In genomic region chr5:104022558-104022957, GRCm38 (mm10) we compare ENCODE assay signal across 9 mouse cellular contexts. TPM values are rescaled to one million over a fixed set of nuclear protein-coding genes. Genes with fewer than 3 reads are reported as not detected.
DNase-seq lines count a peak whose midpoint lies in the region; ATAC-seq and TF ChIP-seq lines count a peak whose summit lies in the region.
"Had no signal": no experiment of that assay in that cellular context is flagged by ENCODE, and none has a peak within 500 bp of the region (broad histone marks: within the 10 kb centered on the region; RNA-seq: fewer than 3 reads in every experiment).

No protein-coding gene starts in this region.

- no peak overlapping the region for H3K27ac ChIP-seq in lung, embryonic 14.5 days (ENCODE audit: low read depth)
- 0 out of 2 replicates have a peak overlapping the region, but pooled peaks have one; percentile 81 for H3K27ac ChIP-seq in forebrain, embryonic 10.5 days
- no peak overlapping the region for H3K27ac ChIP-seq in limb, embryonic 11.5 days (replicated peaks; ENCODE audit: low read depth, low read length)
- peak overlapping the region; percentile 79; the same call in 1 of the 2 replicates for H3K27ac ChIP-seq in neural tube, embryonic 15.5 days (replicated peaks)

- no peaks in the 10 kb centered on the region for H3K27me3 ChIP-seq in lung, embryonic 14.5 days (ENCODE audit: insufficient read depth, low read length)
- peaks cover 50% of the 10 kb centered on the region for H3K27me3 ChIP-seq in forebrain, embryonic 10.5 days (ENCODE audit: poor library complexity, severe bottlenecking)
- H3K27me3 ChIP-seq in limb, embryonic 11.5 days (ENCODE audit: control insufficient read depth, insufficient read depth, low read length), result no peaks in the 10 kb centered on the region
- 0 out of 2 replicates have a peak, but pooled peaks cover 4% of the 10 kb centered on the region for H3K27me3 ChIP-seq in neural tube, embryonic 15.5 days (replicated peaks)

- TF ChIP-seq CTCF in lung, embryonic 14.5 days (IDR thresholded peaks at IDR 0.05; ENCODE audit: low read depth), result no peak

- WGBS in lung, embryonic 14.5 days, result 47% methylated on average over 5 of the region's 5 CpGs
- 39% methylated on average over 5 of the region's 5 CpGs for whole genome bisulfite sequencing in forebrain, embryonic 10.5 days
- WGBS in limb, embryonic 11.5 days, result 28% methylated on average over 5 of the region's 5 CpGs
- 20% methylated on average over 5 of the region's 5 CpGs for WGBS in neural tube, embryonic 15.5 days

- H3K36me3 ChIP-seq in lung, embryonic 14.5 days (ENCODE audit: insufficient read depth), result 0 out of 2 replicates have a peak, but pooled peaks cover 3% of the 10 kb centered on the region
- H3K36me3 ChIP-seq in forebrain, embryonic 10.5 days (replicated peaks), result no peaks in the 10 kb centered on the region
- H3K36me3 ChIP-seq in limb, embryonic 11.5 days (ENCODE audit: control insufficient read depth, insufficient read depth, low read length), result no peaks in the 10 kb centered on the region
- no peaks in the 10 kb centered on the region for H3K36me3 ChIP-seq in neural tube, embryonic 15.5 days

- H3K9me3 ChIP-seq in lung, embryonic 14.5 days (ENCODE audit: low read depth, low read length), result no peaks in the 10 kb centered on the region
- no peaks in the 10 kb centered on the region for H3K9me3 ChIP-seq in forebrain, embryonic 10.5 days
- H3K9me3 ChIP-seq in limb, embryonic 11.5 days (ENCODE audit: control insufficient read depth, low read length), result no peaks in the 10 kb centered on the region
- no peaks in the 10 kb centered on the region for H3K9me3 ChIP-seq in neural tube, embryonic 15.5 days (replicated peaks)

- no peak for DNase-seq in lung, embryonic 14.5 days
- DNase-seq in lung, postnatal 36 days, result no peak
- DNase-seq in forebrain, embryonic 10.5 days (ENCODE audit: extremely low spot score, low spot score), result no peak
- DNase-seq in limb, embryonic 11.5 days (ENCODE audit: low spot score), result no peak
- DNase-seq in spleen, postnatal 4 days (ENCODE audit: low spot score in 2 of 2), result no peak
- no peak for DNase-seq in ovary, postnatal 36 days (ENCODE audit: low spot score)
- no peak for DNase-seq in right cerebral cortex, adult 18-20 months
- DNase-seq: lung, postnatal 4 days had no signal

- ATAC-seq in lung, embryonic 14.5 days (ENCODE audit: insufficient read depth), result no peak
- no peak for ATAC-seq in limb, embryonic 11.5 days (ENCODE audit: insufficient number of reproducible peaks, low FRiP score, low TSS enrichment, low read depth)
- ATAC-seq in neural tube, embryonic 15.5 days (ENCODE audit: low FRiP score), result no peak

- peak overlapping the region; percentile 52; the same call in 1 of the 2 replicates for H3K4me3 ChIP-seq in lung, embryonic 14.5 days (ENCODE audit: low read depth, low read length)
- H3K4me3 ChIP-seq in forebrain, embryonic 10.5 days, result peak overlapping the region; percentile 55
- no peak overlapping the region for H3K4me3 ChIP-seq in limb, embryonic 11.5 days (ENCODE audit: low read depth, low read length)
- peak overlapping the region; percentile 53 for H3K4me3 ChIP-seq in neural tube, embryonic 15.5 days (replicated peaks)

- H3K4me2 ChIP-seq in lung, embryonic 14.5 days, result peak overlapping the region; percentile 70
- peak overlapping the region; percentile 66 for H3K4me2 ChIP-seq in limb, embryonic 11.5 days (ENCODE audit: low read depth, severe bottlenecking)
- H3K4me2 ChIP-seq in neural tube, embryonic 15.5 days, result peak overlapping the region; percentile 91

- H3K9ac ChIP-seq in lung, embryonic 14.5 days, result no peak overlapping the region
- no peak overlapping the region for H3K9ac ChIP-seq in limb, embryonic 11.5 days (ENCODE audit: low read length)
- peak overlapping the region; percentile 58; the same call in 1 of the 2 replicates for H3K9ac ChIP-seq in neural tube, embryonic 15.5 days (replicated peaks)

- peaks cover 6% of the 10 kb centered on the region for H3K4me1 ChIP-seq in lung, embryonic 14.5 days (ENCODE audit: insufficient read depth)
- H3K4me1 ChIP-seq in forebrain, embryonic 10.5 days, result peaks cover 19% of the 10 kb centered on the region
- H3K4me1 ChIP-seq in limb, embryonic 11.5 days (ENCODE audit: control insufficient read depth, insufficient read depth, low read length), result 0 out of 2 replicates have a peak, but pooled peaks cover 5% of the 10 kb centered on the region
- peaks cover 28% of the 10 kb centered on the region for H3K4me1 ChIP-seq in neural tube, embryonic 15.5 days

RNA-seq across cellular contexts. Expression of gene Hsd17b11, which starts 0.8 kb away (rescaled TPM):
- polyA plus RNA-seq in lung, embryonic 14.5 days (2014; fragmentation: Nextera tagmentation; extraction: Ambion mirVana), result 4.2 and 4.4 TPM in 2 replicates
- polyA plus RNA-seq in forebrain, embryonic 10.5 days (2016; fragmentation: Nextera tagmentation; extraction: Ambion mirVana), result 1.6 and 2.0 TPM in 2 replicates
- polyA plus RNA-seq in limb, embryonic 11.5 days (2014; fragmentation: Nextera tagmentation; extraction: Ambion mirVana), result 2.5 and 2.6 TPM in 2 replicates
- 4.3 TPM in 2 replicates for polyA plus RNA-seq in neural tube, embryonic 15.5 days (2015; fragmentation: Nextera tagmentation; extraction: Ambion mirVana)

RNA-seq across cellular contexts. Expression of gene Nudt9, which starts 23.5 kb away (rescaled TPM):
- polyA plus RNA-seq in lung, embryonic 14.5 days (2014; fragmentation: Nextera tagmentation; extraction: Ambion mirVana), result 62.0 and 66.6 TPM in 2 replicates
- 67.9 TPM in 2 replicates for polyA plus RNA-seq in forebrain, embryonic 10.5 days (2016; fragmentation: Nextera tagmentation; extraction: Ambion mirVana)
- polyA plus RNA-seq in limb, embryonic 11.5 days (2014; fragmentation: Nextera tagmentation; extraction: Ambion mirVana), result 66.4 and 67.7 TPM in 2 replicates
- polyA plus RNA-seq in neural tube, embryonic 15.5 days (2015; fragmentation: Nextera tagmentation; extraction: Ambion mirVana), result 73.0 and 73.2 TPM in 2 replicates

RNA-seq across cellular contexts. Expression of gene Hsd17b13, which starts 45.3 kb away (rescaled TPM):
- polyA plus RNA-seq in lung, embryonic 14.5 days (2014; fragmentation: Nextera tagmentation; extraction: Ambion mirVana), result 0.23 and 0.61 TPM in 2 replicates
- not detected in 2 replicates for polyA plus RNA-seq in forebrain, embryonic 10.5 days (2016; fragmentation: Nextera tagmentation; extraction: Ambion mirVana)
- polyA plus RNA-seq in limb, embryonic 11.5 days (2014; fragmentation: Nextera tagmentation; extraction: Ambion mirVana), result not detected in 2 replicates
- 0.95 TPM in 1 of 2 replicates, not detected in the other for polyA plus RNA-seq in neural tube, embryonic 15.5 days (2015; fragmentation: Nextera tagmentation; extraction: Ambion mirVana)

RNA-seq across cellular contexts. Expression of gene Gm17660, which starts 54.9 kb away (rescaled TPM):
- not detected in 2 replicates for polyA plus RNA-seq in lung, embryonic 14.5 days (2014; fragmentation: Nextera tagmentation; extraction: Ambion mirVana)
- 0.31 TPM in 1 of 2 replicates, not detected in the other for polyA plus RNA-seq in forebrain, embryonic 10.5 days (2016; fragmentation: Nextera tagmentation; extraction: Ambion mirVana)
- not detected in 2 replicates for polyA plus RNA-seq in limb, embryonic 11.5 days (2014; fragmentation: Nextera tagmentation; extraction: Ambion mirVana)
- polyA plus RNA-seq in neural tube, embryonic 15.5 days (2015; fragmentation: Nextera tagmentation; extraction: Ambion mirVana), result not detected in 2 replicates

Comparison
In these comparisons a context has a peak if more than half of its experiments do, and no peak if none do; other contexts are left out.
1. H3K27ac ChIP-seq: peak in forebrain, embryonic 10.5 days (single experiment) and neural tube, embryonic 15.5 days (single experiment); none in lung, embryonic 14.5 days (single experiment) and limb, embryonic 11.5 days (single experiment).
2. Peak in every context shown above with its lines, with median percentiles within 50 percentile points of each other: H3K4me2 ChIP-seq.